Mouse (Mus musculus) bone marrow, adult 2 months (tissue): ENCODE results near the gene Syndig1.

ENCODE experiments used
- CTCF ChIP-seq: fragments of 200-500 bp; IDR thresholded peaks from 2 replicates; pipeline ENCODE4 v1.5.1; 2011; ENCODE audit warnings: low read length, control low read depth; ENCODE audit not compliant: control insufficient read depth, insufficient read depth
- POLR2A ChIP-seq: fragments of 200-500 bp; IDR thresholded peaks from 2 replicates; pipeline ENCODE4 v1.6.1; 2011; ENCODE audit warnings: low read depth, mild to moderate bottlenecking, control low read depth, low read length, borderline replicate concordance; ENCODE audit not compliant: control insufficient read depth

GRCm38 (mm10) chr2:150013785-150014184 is 184.8 kb downstream of the Syndig1 start:
- TF ChIP-seq CTCF (no peak), POLR2A (no peak)
